Mouse (Mus musculus) c-Kit-positive CD71-positive TER-119-negative erythroid progenitor cells, embryonic 14.5 days (primary cell): ENCODE results near the gene Tm4sf1.

ENCODE experiments used
- DNase-seq: peaks from one replicate; pipeline ENCODE4 v3.0.0-alpha.2; 2013; ENCODE audit warnings: low read depth

Gene Tm4sf1

DNA sequence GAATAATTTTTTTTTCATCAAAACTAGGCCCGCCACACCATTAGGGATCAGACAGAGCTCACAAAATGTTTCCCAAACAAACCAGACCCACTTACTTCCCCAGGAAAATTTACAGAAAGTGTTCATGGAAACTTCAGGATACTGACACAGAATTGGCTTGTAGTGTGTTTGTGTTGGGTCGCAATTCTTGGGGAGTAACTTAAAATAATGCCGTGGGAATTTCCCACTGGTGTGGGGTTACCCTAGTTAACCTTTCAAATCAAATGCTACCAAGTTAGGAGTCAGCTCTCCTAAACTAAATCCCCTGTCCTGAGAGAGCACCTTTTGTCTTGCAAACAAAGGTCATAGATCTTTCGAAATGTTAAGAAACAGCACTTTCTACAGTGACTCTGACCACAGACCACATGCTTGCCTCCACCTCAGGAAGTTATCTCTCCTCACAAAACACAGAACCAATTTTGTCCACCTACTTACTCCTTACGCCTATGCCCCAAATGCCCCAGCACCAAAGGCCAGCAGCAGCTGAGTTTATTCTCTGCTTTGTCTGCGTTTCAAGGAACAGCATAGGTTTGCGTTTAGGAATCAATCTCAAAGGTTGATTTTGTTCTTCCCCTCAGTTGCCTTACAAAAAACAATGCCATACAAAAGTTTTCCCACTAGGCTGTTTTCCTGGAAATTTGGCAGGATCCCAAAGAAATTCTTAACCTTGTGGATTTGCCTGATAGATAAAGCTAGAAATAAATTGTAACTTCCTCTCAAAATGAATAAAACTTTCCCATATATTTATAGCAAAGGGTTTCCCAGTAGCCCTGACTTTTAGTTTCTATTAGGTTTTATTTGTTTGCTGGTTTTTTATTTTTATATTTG, 13.7 kb downstream of the Tm4sf1 start:
- DNase-seq, result no peak

DNA sequence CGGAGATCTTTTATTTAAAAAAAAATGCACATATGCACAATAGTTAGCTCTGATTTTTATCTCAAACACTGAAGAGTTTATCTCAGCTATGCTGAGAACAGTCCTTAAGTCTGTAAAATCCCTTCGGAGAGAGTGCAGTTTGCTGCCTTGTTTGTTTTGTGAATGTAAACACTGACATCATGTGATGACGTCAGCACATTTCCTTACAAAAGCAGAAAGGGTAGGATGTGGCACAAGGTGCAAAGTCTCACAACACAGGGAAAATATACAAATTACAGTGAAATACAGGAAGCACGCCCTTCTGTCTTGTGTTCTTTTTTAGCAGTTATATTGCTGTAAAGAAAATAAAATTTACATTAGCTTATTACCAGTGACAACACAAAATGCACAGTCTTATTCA, 14.3 kb downstream of the Tm4sf1 start:
- no peak for DNase-seq

DNA sequence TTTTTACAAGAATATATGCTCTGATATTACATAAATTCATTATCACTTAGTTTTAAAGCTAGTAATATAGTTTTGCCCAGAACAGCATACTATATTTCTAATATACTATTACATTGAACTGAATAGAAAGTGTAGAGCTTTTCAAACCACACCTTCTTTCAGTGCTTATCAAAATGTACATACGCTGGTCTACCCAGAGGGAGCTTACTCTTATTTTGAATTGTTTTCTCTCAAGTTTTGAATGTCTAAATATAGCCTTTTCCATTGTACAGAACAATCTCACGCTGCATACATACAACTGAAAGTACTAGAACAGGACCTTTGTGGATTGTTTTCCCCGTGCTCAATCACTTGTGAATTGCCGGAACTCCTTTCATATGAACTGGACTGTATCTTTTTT, 23.6 kb downstream of the Tm4sf1 start:
- DNase-seq, result no peak

DNA sequence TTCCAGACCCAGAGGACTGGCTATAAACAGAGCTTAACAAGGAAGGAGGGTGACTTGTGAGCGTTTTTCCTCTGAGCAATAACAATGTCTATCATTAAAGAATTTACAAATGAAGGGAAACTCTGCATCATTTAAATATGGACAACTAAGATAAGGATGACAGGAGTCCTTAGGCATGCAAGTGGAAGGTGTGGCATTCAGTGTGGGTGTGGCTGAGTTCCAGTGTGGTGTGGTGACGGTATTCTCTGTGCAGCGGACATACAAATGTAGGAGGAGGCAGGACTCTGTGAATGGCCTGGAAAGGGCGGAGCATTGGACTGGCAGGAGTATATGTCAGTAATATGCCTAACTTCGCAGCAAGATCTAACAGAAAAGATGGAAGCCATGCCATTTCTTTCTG, 24.3 kb downstream of the Tm4sf1 start:
- peak; percentile 51 for DNase-seq

DNA sequence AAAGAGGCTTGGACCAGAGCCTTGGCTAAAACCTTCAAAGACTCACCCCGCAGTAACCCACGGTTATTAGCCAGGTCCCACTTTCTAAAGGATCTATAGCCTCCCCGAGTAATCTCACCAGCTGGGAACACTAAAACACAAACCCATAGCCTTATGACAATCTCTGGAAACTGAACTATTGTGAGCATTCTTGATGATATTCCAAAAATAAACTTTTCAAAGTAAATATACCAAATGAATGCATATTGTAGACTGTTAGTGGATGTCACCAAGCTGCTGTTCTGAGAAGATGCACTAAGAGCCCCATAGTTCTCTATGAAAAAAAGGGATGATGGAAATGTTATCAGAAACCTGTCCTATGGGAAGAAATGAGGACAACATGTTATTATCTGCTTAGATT, 25.0 kb downstream of the Tm4sf1 start:
- DNase-seq, result no peak

DNA sequence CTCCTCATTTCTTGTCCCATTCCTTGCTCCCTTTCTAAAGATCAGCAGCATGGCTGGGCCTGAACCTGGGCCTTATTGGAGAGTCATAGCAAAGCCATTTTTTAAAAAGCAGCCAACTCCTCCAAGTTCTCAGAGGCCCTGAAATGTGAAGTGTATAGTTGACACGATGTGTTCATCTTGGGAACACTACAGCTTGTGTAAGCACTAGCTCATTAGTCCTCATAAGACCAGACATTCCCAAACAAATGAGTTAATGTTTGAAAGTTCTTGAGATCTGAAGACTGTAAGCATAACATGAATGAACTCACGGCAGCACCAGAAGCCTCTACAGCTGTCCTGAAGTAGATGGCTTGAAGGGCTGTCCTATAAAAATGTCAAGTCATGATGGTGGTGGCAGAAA, 32.8 kb downstream of the Tm4sf1 start:
- DNase-seq, result no peak

DNA sequence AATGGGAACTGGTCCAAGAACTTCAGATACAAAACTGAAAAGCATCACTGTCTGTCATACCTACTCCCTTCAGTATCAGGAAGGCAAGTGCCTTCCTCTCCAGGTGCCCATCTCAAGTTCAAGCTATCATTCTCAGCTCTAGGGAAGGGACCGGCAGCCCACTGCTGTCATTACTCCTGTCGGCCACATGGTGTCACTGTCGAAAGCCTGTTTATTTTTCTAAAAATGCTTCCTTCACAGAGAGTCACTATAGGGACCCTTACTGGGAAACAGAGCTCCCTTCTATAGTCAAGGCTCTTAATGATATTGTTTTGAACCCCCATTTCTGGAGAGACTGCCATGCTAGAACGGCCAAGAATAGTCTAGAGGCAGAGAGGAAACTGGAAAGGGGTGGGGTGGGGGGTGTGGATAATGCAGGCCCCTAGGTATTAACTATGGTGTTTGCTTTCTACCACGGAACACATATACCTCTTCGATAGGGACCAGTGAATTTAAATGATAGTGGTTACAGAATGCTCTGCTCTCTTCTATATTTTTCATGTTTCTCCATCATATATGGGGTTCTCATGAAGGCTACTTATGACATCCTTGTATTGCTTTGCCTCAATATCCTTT, 34.1 kb downstream of the Tm4sf1 start:
- no peak for DNase-seq

DNA sequence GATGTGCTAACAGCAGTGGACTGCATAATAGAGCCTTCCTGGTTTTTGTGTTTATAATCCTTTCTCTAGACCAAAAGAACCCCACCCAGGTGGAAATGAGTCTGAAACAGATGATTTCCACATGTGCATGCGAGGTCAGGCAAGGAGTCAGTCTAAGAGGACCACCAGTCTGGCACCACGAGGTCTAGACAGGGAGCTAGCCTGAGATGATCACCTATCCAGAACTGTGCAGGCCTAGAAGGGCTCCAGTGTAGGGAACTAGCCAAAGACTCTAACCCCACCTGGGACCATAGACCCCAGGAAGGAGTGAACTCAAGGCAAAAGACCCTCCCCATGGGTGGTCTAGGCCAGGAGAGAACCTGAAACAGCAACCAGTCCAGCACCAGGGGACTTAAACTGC, 48.7 kb downstream of the Tm4sf1 start:
- no peak for DNase-seq

DNA sequence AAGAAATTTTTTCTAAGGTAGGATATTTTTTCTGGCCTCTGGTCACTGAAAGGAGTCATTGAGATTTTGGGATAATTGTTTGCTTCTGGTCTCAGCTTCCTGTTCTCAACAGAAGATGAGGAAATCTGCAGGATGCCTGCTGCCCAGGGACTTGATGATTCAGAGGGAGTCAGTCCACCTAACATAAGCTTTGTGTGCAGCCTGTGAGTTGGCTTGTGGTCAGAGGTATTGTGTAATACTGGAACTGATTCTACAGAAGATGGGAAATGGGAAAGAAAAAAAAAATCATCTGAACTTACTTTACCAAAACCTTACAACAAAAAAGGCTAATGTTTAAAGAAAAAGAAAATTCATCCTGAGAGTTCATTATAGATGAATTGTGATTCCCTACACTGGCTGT, 49.2 kb downstream of the Tm4sf1 start:
- DNase-seq, result no peak

DNA sequence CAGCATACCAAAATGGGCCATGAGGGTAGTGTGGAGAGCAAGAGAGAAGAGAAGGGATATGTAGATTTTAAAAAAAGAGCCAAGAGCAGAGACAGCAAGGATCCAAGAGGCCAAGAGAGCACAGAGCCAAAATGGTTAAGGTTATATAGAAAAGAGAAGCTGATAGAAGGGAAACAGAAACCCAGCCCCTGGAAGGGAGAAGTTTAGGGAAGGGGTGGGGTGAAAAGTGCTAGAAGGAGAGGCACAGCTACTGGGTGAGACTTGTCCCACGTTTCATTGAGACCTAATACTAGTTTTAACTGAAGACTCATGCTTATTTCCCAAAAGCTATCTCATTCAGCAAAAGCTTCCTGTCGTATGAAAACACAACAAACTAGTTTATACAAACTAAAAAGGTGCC, 56.5 kb downstream of the Tm4sf1 start:
- no peak for DNase-seq
